Mouse (Mus musculus): ENCODE measurements around the gene Vps39. TPM values are rescaled to one million over a fixed set of nuclear protein-coding genes. Genes with fewer than 3 reads are reported as not detected.

Gene Vps39
- polyA plus RNA-seq, 1 experiment from 2014 or later: 36.0 TPM

DNA sequence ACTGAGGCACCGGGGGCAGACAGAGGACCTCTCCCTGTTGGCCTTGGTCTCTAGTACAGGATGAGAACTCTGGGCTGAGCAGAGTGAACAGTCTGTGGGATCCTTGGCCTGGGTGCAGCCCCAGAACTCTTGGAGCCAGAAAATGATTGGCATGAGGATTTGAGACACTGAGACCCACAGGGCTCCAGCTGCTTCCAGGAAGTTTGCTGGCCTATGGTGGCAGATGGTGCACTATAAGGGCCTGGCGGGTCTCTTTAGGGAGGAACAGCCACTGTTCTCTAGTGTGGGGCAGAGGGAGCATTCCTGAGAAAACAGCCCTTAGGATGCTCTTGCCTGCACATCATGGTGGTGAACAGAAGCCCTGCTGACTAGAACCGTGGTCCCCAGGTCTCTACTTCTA lies 64.5 kb downstream of the Vps39 start:
- H3K4me1 ChIP-seq (replicated peaks): no peaks in the 10 kb centered on the region
- H3K36me3 ChIP-seq: no peaks in the 10 kb centered on the region
- H3K9me3 ChIP-seq: no peaks in the 10 kb centered on the region
- no peaks in the 10 kb centered on the region for H3K27me3 ChIP-seq (ENCODE audit: insufficient read depth, poor library complexity, severe bottlenecking)
- H3K27ac ChIP-seq: no peak overlapping the region
- DNase-seq (ENCODE audit: low spot score): no peak
- 90% methylated on average over 3 of the region's 3 CpGs for WGBS
- no peak overlapping the region for H3K4me3 ChIP-seq

DNA sequence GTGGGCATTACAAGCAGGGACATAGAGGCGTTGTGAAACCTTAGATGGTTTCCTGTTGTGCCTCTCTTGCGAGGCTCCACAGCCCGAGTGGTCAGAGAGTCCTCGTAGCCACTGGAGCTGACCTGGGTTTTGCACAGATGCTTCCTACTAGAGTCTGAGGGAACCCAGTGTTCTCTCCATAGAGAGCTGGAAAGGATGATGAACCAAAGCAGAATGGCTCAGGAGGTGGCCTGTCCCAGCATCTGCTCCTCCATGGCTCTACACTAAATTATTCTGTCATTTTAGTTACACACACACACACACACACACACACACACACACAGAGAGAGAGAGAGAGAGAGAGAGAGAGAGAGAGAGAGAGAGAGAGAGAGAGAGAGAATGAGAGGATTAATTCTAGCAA lies 67.3 kb downstream of the Vps39 start:
- H3K4me3 ChIP-seq: no peak overlapping the region
- DNase-seq (ENCODE audit: low spot score): no peak
- H3K27me3 ChIP-seq (ENCODE audit: insufficient read depth, poor library complexity, severe bottlenecking): no peaks in the 10 kb centered on the region
- H3K4me1 ChIP-seq (replicated peaks): no peaks in the 10 kb centered on the region
- no peaks in the 10 kb centered on the region for H3K9me3 ChIP-seq
- H3K36me3 ChIP-seq: no peaks in the 10 kb centered on the region
- WGBS: 77% methylated on average over 4 of the region's 4 CpGs
- H3K27ac ChIP-seq: no peak overlapping the region

DNA sequence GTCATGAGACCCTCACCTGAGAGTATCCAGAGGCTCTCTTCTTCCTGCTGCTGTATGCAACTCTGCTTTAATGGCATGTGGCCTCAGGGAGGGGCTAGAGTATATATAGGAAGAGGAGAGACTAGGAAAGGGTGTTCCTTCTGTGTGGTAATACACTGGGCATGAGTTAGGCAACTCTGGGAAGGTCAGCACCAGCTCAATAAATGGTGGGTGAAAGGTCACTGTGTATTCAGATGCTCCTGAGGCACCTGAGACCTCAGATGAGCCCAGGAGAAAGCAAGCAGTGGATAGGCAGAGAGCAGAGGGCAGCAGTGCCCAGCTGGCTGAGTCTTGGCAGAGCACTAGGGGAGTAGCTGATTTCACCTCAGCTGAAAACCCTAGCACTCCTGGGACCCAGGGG lies 68.2 kb downstream of the Vps39 start:
- no peak for DNase-seq (ENCODE audit: low spot score)
- Histone ChIP-seq H3K27me3 (ENCODE audit: insufficient read depth, poor library complexity, severe bottlenecking) (no peaks in the 10 kb centered on the region), H3K27ac (no peak overlapping the region), H3K36me3 (no peaks in the 10 kb centered on the region), H3K4me3 (no peak overlapping the region), H3K4me1 (replicated peaks) (no peaks in the 10 kb centered on the region), H3K9me3 (no peaks in the 10 kb centered on the region)

DNA sequence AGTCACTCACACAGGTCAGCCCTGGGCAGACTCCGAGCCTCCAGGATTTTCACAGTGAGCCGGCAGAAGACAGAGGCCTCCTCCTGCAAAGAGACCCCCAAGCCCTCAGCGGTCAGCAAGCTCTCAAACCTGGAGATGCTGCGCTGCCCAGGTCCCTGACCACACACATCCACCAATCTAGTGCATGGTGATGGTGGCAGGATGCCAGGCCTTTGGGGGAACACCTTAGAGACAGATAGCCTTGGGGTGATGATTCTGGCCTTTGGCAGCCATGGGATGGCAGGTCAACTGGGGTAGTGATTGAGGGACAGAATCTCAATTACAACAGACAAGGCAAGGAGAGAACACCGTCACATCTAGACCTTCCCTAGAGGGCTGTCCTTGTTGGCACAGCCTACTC lies 68.8 kb downstream of the Vps39 start:
- no peak overlapping the region for H3K4me3 ChIP-seq
- no peak for DNase-seq (ENCODE audit: low spot score)
- H3K36me3 ChIP-seq: no peaks in the 10 kb centered on the region
- 76% methylated on average over 5 of the region's 5 CpGs for WGBS
- no peaks in the 10 kb centered on the region for H3K27me3 ChIP-seq (ENCODE audit: insufficient read depth, poor library complexity, severe bottlenecking)
- no peak overlapping the region for H3K27ac ChIP-seq
- H3K9me3 ChIP-seq: no peaks in the 10 kb centered on the region
- H3K4me1 ChIP-seq (replicated peaks): no peaks in the 10 kb centered on the region

DNA sequence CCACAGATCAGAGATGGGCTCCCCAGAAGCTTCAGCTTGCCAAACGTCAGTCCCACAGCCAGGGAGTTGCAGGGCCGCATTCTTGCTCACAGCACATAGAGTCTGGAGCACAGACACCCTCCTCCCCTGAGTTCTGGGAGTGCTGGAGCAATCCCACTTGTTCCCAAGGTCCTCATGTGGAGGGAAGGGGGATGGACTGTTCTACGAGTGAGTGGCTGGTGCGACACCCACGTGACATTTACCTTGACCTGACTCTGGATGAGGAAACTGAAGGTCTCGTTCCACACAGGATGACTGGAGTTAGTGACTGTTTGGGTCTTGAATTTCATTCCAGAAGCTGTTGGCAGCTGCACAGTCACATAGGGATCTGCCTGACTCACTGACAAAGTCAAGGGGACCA lies 69.4 kb downstream of the Vps39 start:
- H3K9me3 ChIP-seq: no peaks in the 10 kb centered on the region
- H3K4me3 ChIP-seq: no peak overlapping the region
- 53% methylated on average over 6 of the region's 6 CpGs for WGBS
- DNase-seq (ENCODE audit: low spot score): no peak
- no peaks in the 10 kb centered on the region for H3K36me3 ChIP-seq
- no peak overlapping the region for H3K27ac ChIP-seq
- H3K27me3 ChIP-seq (ENCODE audit: insufficient read depth, poor library complexity, severe bottlenecking): no peaks in the 10 kb centered on the region
- no peaks in the 10 kb centered on the region for H3K4me1 ChIP-seq (replicated peaks)

DNA sequence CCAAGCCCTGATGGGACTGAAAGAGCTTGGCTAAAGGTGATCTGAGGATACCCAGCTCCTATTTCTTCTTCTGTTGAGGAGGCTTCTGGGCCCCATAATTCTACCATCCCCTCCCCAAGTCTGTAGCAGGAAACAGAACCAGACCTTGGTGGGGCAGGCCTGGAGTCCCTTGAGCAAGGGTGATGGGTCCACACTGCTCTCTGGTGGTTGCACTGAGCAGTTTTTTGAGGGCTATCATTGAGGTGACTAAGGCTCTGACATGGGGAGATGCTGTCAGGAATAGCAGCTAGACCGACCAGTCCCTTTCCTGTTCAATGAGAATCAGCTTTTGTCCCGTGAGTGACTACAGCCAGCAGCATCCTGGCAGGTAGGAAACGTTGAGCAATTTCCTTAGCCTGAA lies 71.7 kb downstream of the Vps39 start:
- H3K27ac ChIP-seq: no peak overlapping the region
- peaks cover 8% of the 10 kb centered on the region; the same call in 1 of the 2 replicates for H3K4me1 ChIP-seq (replicated peaks)
- no peaks in the 10 kb centered on the region for H3K36me3 ChIP-seq
- H3K27me3 ChIP-seq (ENCODE audit: insufficient read depth, poor library complexity, severe bottlenecking): no peaks in the 10 kb centered on the region
- DNase-seq (ENCODE audit: low spot score): no peak
- no peak overlapping the region for H3K4me3 ChIP-seq
- no peaks in the 10 kb centered on the region for H3K9me3 ChIP-seq
- 52% methylated on average over 3 of the region's 3 CpGs for WGBS

DNA sequence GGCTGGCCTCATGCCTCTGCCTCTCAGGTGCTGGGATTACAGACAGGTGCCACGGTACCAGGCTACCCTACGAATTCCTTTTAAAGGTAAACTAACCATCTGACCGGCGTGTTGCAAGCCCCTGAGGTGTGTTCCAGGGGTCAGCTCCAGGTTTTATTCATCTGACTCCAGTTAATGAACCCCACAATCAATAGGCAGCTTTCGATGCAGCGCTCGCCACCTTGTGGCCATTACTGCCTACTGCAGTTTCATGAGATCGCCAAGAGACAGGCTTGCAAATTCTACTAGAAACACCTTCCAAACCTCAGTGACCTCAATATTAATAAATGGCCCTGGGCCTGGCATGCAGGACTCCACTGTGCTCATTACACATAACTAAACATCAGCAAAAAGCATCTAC lies 73.0 kb downstream of the Vps39 start:
- WGBS: 19% methylated on average over 8 of the region's 8 CpGs
- Histone ChIP-seq H3K4me1 (replicated peaks) (peaks cover 8% of the 10 kb centered on the region; the same call in 1 of the 2 replicates), H3K4me3 (no peak overlapping the region), H3K9me3 (no peaks in the 10 kb centered on the region), H3K36me3 (no peaks in the 10 kb centered on the region), H3K27me3 (ENCODE audit: insufficient read depth, poor library complexity, severe bottlenecking) (no peaks in the 10 kb centered on the region), H3K27ac (no peak overlapping the region)
- DNase-seq (ENCODE audit: low spot score): peak; percentile 62

DNA sequence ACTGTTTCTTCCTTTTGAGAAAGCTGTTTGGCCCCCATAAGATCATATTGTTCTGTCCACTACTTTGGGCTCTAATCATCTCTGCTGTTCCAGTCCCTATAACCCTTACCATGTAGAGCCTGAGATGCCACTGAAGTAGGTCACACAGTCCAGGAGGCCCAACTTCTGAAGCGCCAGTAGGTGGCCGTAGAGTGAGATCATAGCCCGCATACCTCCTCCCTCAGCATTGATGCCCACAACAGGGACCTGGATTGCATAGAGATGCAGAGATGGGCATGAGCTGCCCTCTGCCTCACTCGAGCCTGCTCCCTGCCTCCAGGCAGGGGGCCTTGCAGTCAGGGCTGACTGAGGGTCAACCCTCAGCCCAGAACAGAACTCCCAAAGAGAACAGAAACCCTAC lies 76.0 kb downstream of the Vps39 start:
- no peak for DNase-seq (ENCODE audit: low spot score)
- no peak overlapping the region for H3K4me3 ChIP-seq
- WGBS: 77% methylated on average over 4 of the region's 4 CpGs
- H3K4me1 ChIP-seq (replicated peaks): peaks cover 8% of the 10 kb centered on the region; the same call in 1 of the 2 replicates
- no peaks in the 10 kb centered on the region for H3K9me3 ChIP-seq
- no peaks in the 10 kb centered on the region for H3K27me3 ChIP-seq (ENCODE audit: insufficient read depth, poor library complexity, severe bottlenecking)
- H3K36me3 ChIP-seq: no peaks in the 10 kb centered on the region
- H3K27ac ChIP-seq: no peak overlapping the region

DNA sequence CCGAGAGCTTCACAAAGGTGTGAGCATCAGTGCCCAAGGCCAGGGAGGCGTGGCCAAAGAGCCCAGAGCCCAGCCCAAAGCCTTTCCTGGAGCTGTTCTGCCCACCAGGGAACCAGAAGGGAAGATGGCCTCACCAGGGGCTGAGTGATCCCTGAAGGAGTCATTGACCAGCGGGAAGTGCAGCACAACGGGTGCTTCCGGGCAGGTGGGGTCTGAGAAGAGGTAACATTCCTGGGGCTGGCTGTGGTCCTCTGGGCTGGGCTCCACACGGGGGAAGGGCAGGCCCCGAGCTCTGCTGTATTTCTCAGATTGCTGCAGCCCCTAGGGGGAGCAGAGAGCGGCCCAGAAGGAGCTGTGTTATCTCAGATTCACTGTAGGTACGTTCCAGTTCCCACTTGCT lies 84.3 kb downstream of the Vps39 start:
- no peaks in the 10 kb centered on the region for H3K9me3 ChIP-seq
- no peaks in the 10 kb centered on the region for H3K36me3 ChIP-seq
- WGBS: 4% methylated on average over 9 of the region's 9 CpGs
- H3K27me3 ChIP-seq (ENCODE audit: insufficient read depth, poor library complexity, severe bottlenecking): 0 out of 2 replicates have a peak, but pooled peaks cover 13% of the 10 kb centered on the region
- H3K4me1 ChIP-seq (replicated peaks): peaks cover 10% of the 10 kb centered on the region
- peak overlapping the region; percentile 27 for H3K4me3 ChIP-seq
- H3K27ac ChIP-seq: peak overlapping the region; percentile 62; the same call in 1 of the 2 replicates
- peak; percentile 18 for DNase-seq (ENCODE audit: low spot score)

Other genes with a start within 250 kb of the Vps39 start
- gene Ehd4, start 198.5 kb downstream of the Vps39 start, polyA plus RNA-seq (2016; fragmentation: Nextera tagmentation; extraction: Ambion mirVana): 24.8 and 26.5 TPM in 2 replicates
- 0.21 TPM in 1 of 2 replicates, not detected in the other for gene Pla2g4e, start 107.8 kb downstream of the Vps39 start, polyA plus RNA-seq (2016; fragmentation: Nextera tagmentation; extraction: Ambion mirVana)
- 0.04 TPM in 1 of 2 replicates, not detected in the other for gene Pla2g4d, start 63.9 kb downstream of the Vps39 start, polyA plus RNA-seq (2016; fragmentation: Nextera tagmentation; extraction: Ambion mirVana)
- not detected in 2 replicates for gene Pla2g4f, start 39.0 kb downstream of the Vps39 start, polyA plus RNA-seq (2016; fragmentation: Nextera tagmentation; extraction: Ambion mirVana)
- gene Ganc, start 50.8 kb upstream of the Vps39 start, polyA plus RNA-seq (2016; fragmentation: Nextera tagmentation; extraction: Ambion mirVana): 8.0 and 8.2 TPM in 2 replicates
- 4.9 and 5.2 TPM in 2 replicates for gene Tmem87a, start 51.0 kb upstream of the Vps39 start, polyA plus RNA-seq (2016; fragmentation: Nextera tagmentation; extraction: Ambion mirVana)
- 1.6 and 2.6 TPM in 2 replicates for gene Capn3, start 102.9 kb upstream of the Vps39 start, polyA plus RNA-seq (2016; fragmentation: Nextera tagmentation; extraction: Ambion mirVana)
- 54.8 and 75.2 TPM in 2 replicates for gene Zfp106, start 210.7 kb upstream of the Vps39 start, polyA plus RNA-seq (2016; fragmentation: Nextera tagmentation; extraction: Ambion mirVana)
- 42.0 and 53.4 TPM in 2 replicates for gene Snap23, start 214.5 kb upstream of the Vps39 start, polyA plus RNA-seq (2016; fragmentation: Nextera tagmentation; extraction: Ambion mirVana)